Mouse (Mus musculus): ENCODE data around the gene Cyp2c23. TPM values are rescaled to one million over a fixed set of nuclear protein-coding genes. Genes with fewer than 3 reads are reported as not detected.
A peak's percentile ranks its signal among the peaks of the same experiment; 100 is the strongest.

Gene Cyp2c23
- 1.0 TPM in 2 replicates for polyA plus RNA-seq (2011; ENCODE audit: insufficient read depth, insufficient read length, low replicate concordance, missing spikeins)

DNA sequence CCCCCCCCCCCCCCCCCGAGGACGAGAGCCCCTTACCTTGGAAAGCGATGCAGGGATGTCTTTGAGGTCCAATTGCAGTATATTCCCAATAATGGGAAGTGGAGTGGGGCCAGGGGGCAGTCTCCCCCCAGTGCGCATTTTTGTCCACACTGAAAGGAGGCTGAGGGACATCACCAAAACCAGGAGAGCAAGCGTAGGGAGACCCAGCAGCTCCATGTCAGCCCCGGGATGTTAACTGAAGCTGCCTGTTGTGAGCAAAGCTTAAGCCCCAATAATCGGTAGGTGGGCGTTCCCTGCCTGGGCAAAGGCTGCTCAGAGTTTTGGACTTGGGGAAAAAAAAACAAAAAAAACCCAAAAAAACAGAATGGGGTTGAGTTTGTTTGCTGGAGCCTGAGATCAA, at the start of gene Cyp2c23:
TSS of gene Cyp2c23 (minus strand) at position 237 of the 400 bp plus-strand sequence.
- TF ChIP-seq CTCF (IDR thresholded peaks at IDR 0.05; ENCODE audit: control insufficient read depth, insufficient read depth, low read length) = no peak
- no peak for TF ChIP-seq POLR2A (IDR thresholded peaks at IDR 0.05; ENCODE audit: borderline replicate concordance, control insufficient read depth, low read depth, low read length)
- no peak within 1 kb of the TSS for H3K27ac ChIP-seq (ENCODE audit: control insufficient read depth, insufficient read depth, low read depth, low read length, poor library complexity)
- no peaks in the 10 kb centered on the region for H3K4me1 ChIP-seq (ENCODE audit: control insufficient read depth, insufficient read depth, low read length)
- no peak within 1 kb of the TSS for H3K4me3 ChIP-seq (replicated peaks; ENCODE audit: control insufficient read depth, low read depth, low read length)
- WGBS = 76% methylated on average over 8 of the region's 8 CpGs

DNA sequence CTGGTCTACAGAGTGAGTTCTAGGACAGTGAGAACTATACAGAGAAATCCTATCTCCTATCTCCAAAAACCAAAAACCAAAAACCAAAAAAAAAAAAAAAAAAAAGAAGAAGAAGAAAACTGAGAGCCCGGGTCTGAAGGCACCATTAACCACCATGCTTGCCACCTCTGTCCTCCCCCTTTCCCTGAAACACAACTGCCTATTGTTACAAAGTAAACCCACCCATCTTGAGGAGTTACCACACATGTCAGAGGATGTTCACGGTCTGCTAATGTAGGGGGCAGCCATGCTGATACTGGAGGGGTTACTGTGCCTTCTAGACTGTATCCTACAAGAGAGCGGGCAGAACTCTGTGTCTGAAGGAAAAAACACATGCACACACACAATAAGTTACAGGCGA, 48.0 kb upstream of the Cyp2c23 start:
- H3K4me1 ChIP-seq (ENCODE audit: control insufficient read depth, insufficient read depth, low read length) = no peaks in the 10 kb centered on the region
- H3K4me3 ChIP-seq (replicated peaks; ENCODE audit: control insufficient read depth, low read depth, low read length) = no peak overlapping the region
- 75% methylated on average over 4 of the region's 4 CpGs for WGBS
- TF ChIP-seq POLR2A (IDR thresholded peaks at IDR 0.05; ENCODE audit: borderline replicate concordance, control insufficient read depth, low read depth, low read length) (no peak), CTCF (IDR thresholded peaks at IDR 0.05; ENCODE audit: control insufficient read depth, insufficient read depth, low read length) (no peak)
- no peak overlapping the region for H3K27ac ChIP-seq (ENCODE audit: control insufficient read depth, insufficient read depth, low read depth, low read length, poor library complexity)

DNA sequence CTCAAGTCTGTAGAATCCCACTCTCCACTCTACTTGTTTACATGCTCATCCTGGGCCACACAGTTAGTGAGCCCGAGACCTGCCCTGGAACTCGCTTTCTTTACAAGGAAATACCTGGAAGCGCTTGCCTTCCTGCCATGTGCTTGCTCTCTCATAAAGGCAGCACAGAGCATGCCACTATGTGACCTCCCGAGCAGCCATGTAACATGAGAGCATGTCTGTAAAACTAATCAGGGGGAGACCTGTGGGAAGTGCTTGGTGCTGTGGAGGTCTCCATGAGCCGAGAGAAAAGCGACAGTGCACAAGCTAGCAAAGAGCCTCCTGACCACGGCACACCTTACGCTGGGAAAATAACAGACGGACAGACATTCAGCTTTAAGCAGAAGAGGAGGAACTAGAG, 47.4 kb upstream of the Cyp2c23 start:
- Histone ChIP-seq H3K27ac (ENCODE audit: control insufficient read depth, insufficient read depth, low read depth, low read length, poor library complexity) (no peak overlapping the region), H3K4me1 (ENCODE audit: control insufficient read depth, insufficient read depth, low read length) (no peaks in the 10 kb centered on the region), H3K4me3 (replicated peaks; ENCODE audit: control insufficient read depth, low read depth, low read length) (no peak overlapping the region)
- TF ChIP-seq CTCF (IDR thresholded peaks at IDR 0.05; ENCODE audit: control insufficient read depth, insufficient read depth, low read length) (no peak), POLR2A (IDR thresholded peaks at IDR 0.05; ENCODE audit: borderline replicate concordance, control insufficient read depth, low read depth, low read length) (no peak)
- WGBS = 92% methylated on average over 9 of the region's 9 CpGs

- no peaks in the 10 kb centered on the region for H3K4me1 ChIP-seq (ENCODE audit: control insufficient read depth, insufficient read depth, low read length)
These were observed 46.0 kb upstream of the Cyp2c23 start for GRCm38 (mm10) chr19:44074986-44075385.

GRCm38 (mm10) chr19:44071166-44071565, 42.2 kb upstream of the Cyp2c23 start:
- no peak for TF ChIP-seq POLR2A (IDR thresholded peaks at IDR 0.05; ENCODE audit: borderline replicate concordance, control insufficient read depth, low read depth, low read length)
- TF ChIP-seq CTCF (IDR thresholded peaks at IDR 0.05; ENCODE audit: control insufficient read depth, insufficient read depth, low read length) = no peak
- peaks cover 1% of the 10 kb centered on the region for H3K4me1 ChIP-seq (ENCODE audit: control insufficient read depth, insufficient read depth, low read length)
- H3K4me3 ChIP-seq (replicated peaks; ENCODE audit: control insufficient read depth, low read depth, low read length) = no peak overlapping the region
- no peak overlapping the region for H3K27ac ChIP-seq (ENCODE audit: control insufficient read depth, insufficient read depth, low read depth, low read length, poor library complexity)
- WGBS = 87% methylated on average over 5 of the region's 5 CpGs

More at GRCm38 (mm10) chr19:44074986-44075385, 46.0 kb upstream of the Cyp2c23 start:
- Histone ChIP-seq H3K4me3 (replicated peaks; ENCODE audit: control insufficient read depth, low read depth, low read length) (no peak overlapping the region), H3K27ac (ENCODE audit: control insufficient read depth, insufficient read depth, low read depth, low read length, poor library complexity) (no peak overlapping the region)
- TF ChIP-seq POLR2A (IDR thresholded peaks at IDR 0.05; ENCODE audit: borderline replicate concordance, control insufficient read depth, low read depth, low read length) = no peak
- WGBS = 81% methylated on average over 11 of the region's 11 CpGs

DNA sequence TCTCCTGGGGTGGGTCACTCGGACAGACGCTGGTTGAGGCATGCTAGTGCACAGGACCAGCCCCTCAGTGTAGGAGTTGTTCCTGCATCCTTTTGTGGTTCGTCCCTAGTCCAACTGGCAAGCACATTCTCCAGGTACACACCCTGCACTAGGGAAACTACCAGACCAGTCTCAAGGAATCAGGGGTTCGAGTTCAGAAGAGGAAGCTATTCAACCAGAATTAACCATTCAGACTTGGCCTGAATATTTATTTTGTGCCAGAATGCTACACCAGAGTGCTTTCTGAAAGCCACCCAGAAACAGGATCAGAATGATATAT, 40.9 kb upstream of the Cyp2c23 start:
- TF ChIP-seq POLR2A (IDR thresholded peaks at IDR 0.05; ENCODE audit: borderline replicate concordance, control insufficient read depth, low read depth, low read length) (no peak), CTCF (IDR thresholded peaks at IDR 0.05; ENCODE audit: control insufficient read depth, insufficient read depth, low read length) (no peak)
- Histone ChIP-seq H3K4me1 (ENCODE audit: control insufficient read depth, insufficient read depth, low read length) (peaks cover 2% of the 10 kb centered on the region), H3K27ac (ENCODE audit: control insufficient read depth, insufficient read depth, low read depth, low read length, poor library complexity) (peak overlapping the region; percentile 95), H3K4me3 (replicated peaks; ENCODE audit: control insufficient read depth, low read depth, low read length) (peak overlapping the region; percentile 94)
- WGBS = 7% methylated on average over 4 of the region's 4 CpGs

- TF ChIP-seq POLR2A (IDR thresholded peaks at IDR 0.05; ENCODE audit: borderline replicate concordance, control insufficient read depth, low read depth, low read length) (peak; percentile 30; the same call in 1 of the 2 replicates), CTCF (IDR thresholded peaks at IDR 0.05; ENCODE audit: control insufficient read depth, insufficient read depth, low read length) (no peak)
- under 1% methylated on average over 75 of the region's 75 CpGs for WGBS
- H3K4me1 ChIP-seq (ENCODE audit: control insufficient read depth, insufficient read depth, low read length) = peaks cover 2% of the 10 kb centered on the region
- H3K27ac ChIP-seq (ENCODE audit: control insufficient read depth, insufficient read depth, low read depth, low read length, poor library complexity) = peak within 1 kb of the TSS; percentile 95
- H3K4me3 ChIP-seq (replicated peaks; ENCODE audit: control insufficient read depth, low read depth, low read length) = peak within 1 kb of the TSS; percentile 94
These were observed 40.3 kb upstream of the Cyp2c23 start, which contains the start of gene Erlin1 for GRCm38 (mm10) chr19:44069121-44069913. Gene Erlin1, minus strand, starts transcription at chr19:44069785.

DNA sequence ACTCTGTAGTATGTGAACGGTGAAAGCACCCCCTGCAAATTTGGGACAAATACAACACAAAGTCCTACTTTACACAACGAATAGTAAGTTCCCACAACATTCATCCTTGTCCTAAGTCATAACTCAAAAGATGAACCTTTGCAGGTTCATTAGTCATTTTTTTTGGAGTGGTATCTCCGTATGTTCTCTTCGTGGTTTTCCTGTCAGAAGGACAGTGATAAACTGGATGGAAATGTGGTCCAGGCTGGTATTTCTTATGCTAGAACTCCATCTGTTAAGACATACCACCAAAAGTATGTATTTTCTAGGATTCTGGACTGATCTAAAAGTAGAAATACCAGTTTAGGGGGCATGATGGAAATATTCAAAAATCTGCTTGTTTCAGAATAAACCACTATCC, 39.2 kb upstream of the Cyp2c23 start:
- 34% methylated on average over 4 of the region's 4 CpGs for WGBS
- Histone ChIP-seq H3K4me3 (replicated peaks; ENCODE audit: control insufficient read depth, low read depth, low read length) (no peak overlapping the region), H3K4me1 (ENCODE audit: control insufficient read depth, insufficient read depth, low read length) (peaks cover 2% of the 10 kb centered on the region), H3K27ac (ENCODE audit: control insufficient read depth, insufficient read depth, low read depth, low read length, poor library complexity) (no peak overlapping the region)
- TF ChIP-seq POLR2A (IDR thresholded peaks at IDR 0.05; ENCODE audit: borderline replicate concordance, control insufficient read depth, low read depth, low read length) = no peak
- TF ChIP-seq CTCF (IDR thresholded peaks at IDR 0.05; ENCODE audit: control insufficient read depth, insufficient read depth, low read length) = no peak
